Mouse (Mus musculus) granulocyte monocyte progenitor cell, adult 5-6 weeks (primary cell): ENCODE measurements around the gene Stac3. TPM values are rescaled to one million over a fixed set of nuclear protein-coding genes. Genes with fewer than 3 reads are reported as not detected.

Source experiments
- ATAC-seq: replicated peaks from 2 replicates; pipeline ENCODE4 v1.8.0; 2016; ENCODE audit warnings: mild to moderate bottlenecking, moderate TSS enrichment, inconsistent platforms; ENCODE audit not compliant: poor library complexity, severe bottlenecking
- total RNA-seq, 2 experiments: library from RNA; stranded (forward) in 1 of 2; stranded (reverse) in 1 of 2; fragments of 200-712, 200-1000 nt in 1 of 2; fragments of >200 nt in 1 of 2; fragmentation: Nextera tagmentation in 1 of 2; gene quantifications; 2 replicates each; pipeline ENCODE4 v1.2.3; 2014 to 2017

Gene Stac3
- total RNA-seq, 2 experiments from 2014 or later = 0.26 TPM; not detected in 1

- no peak for ATAC-seq
These were observed 46.8 kb downstream of the Stac3 start for GRCm38 (mm10) chr10:127548236-127548635.

- no peak for ATAC-seq
These were observed 48.4 kb downstream of the Stac3 start for GRCm38 (mm10) chr10:127549892-127550291.

GRCm38 (mm10) chr10:127555703-127556102, 54.2 kb downstream of the Stac3 start:
- ATAC-seq = peak; percentile 75

GRCm38 (mm10) chr10:127557397-127557796, 55.9 kb downstream of the Stac3 start:
- ATAC-seq = no peak

Other genes with a start within 250 kb of the Stac3 start
- 1.4 TPM in 1 of 2 replicates, not detected in the other for gene Kif5a, start 238.3 kb upstream of the Stac3 start, total RNA-seq (2014; fragmentation: Nextera tagmentation)
- 0.30 and 0.31 TPM in 2 replicates for gene Kif5a, start 238.3 kb upstream of the Stac3 start, total RNA-seq (2017)
- 62.3 and 72.1 TPM in 2 replicates for gene Dctn2, start 235.3 kb upstream of the Stac3 start, total RNA-seq (2014; fragmentation: Nextera tagmentation)
- 80.4 and 83.9 TPM in 2 replicates for gene Dctn2, start 235.3 kb upstream of the Stac3 start, total RNA-seq (2017)
- 53.3 and 72.1 TPM in 2 replicates for gene Mbd6, start 212.7 kb upstream of the Stac3 start, total RNA-seq (2014; fragmentation: Nextera tagmentation)
- 4.1 TPM in 2 replicates for gene Mbd6, start 212.7 kb upstream of the Stac3 start, total RNA-seq (2017)
- 63.0 and 105 TPM in 2 replicates for gene Mars, start 189.9 kb upstream of the Stac3 start, total RNA-seq (2014; fragmentation: Nextera tagmentation)
- 193 and 221 TPM in 2 replicates for gene Mars, start 189.9 kb upstream of the Stac3 start, total RNA-seq (2017)
- gene Arhgap9, start 179.7 kb upstream of the Stac3 start, total RNA-seq (2014; fragmentation: Nextera tagmentation) = 46.0 and 53.1 TPM in 2 replicates
- 34.7 and 51.8 TPM in 2 replicates for gene Arhgap9, start 179.7 kb upstream of the Stac3 start, total RNA-seq (2017)
- not detected in 2 replicates for gene Gli1, start 159.7 kb upstream of the Stac3 start, total RNA-seq (2014; fragmentation: Nextera tagmentation)
- gene Gli1, start 159.7 kb upstream of the Stac3 start, total RNA-seq (2017) = not detected in 2 replicates
- gene Inhbe, start 147.3 kb upstream of the Stac3 start, total RNA-seq (2014; fragmentation: Nextera tagmentation) = not detected in 2 replicates
- not detected in 2 replicates for gene Inhbe, start 147.3 kb upstream of the Stac3 start, total RNA-seq (2017)
- gene Inhbc, start 131.3 kb upstream of the Stac3 start, total RNA-seq (2014; fragmentation: Nextera tagmentation) = not detected in 2 replicates
- not detected in 2 replicates for gene Inhbc, start 131.3 kb upstream of the Stac3 start, total RNA-seq (2017)
- gene R3hdm2, start 121.4 kb upstream of the Stac3 start, total RNA-seq (2014; fragmentation: Nextera tagmentation) = 50.6 and 56.7 TPM in 2 replicates
- gene R3hdm2, start 121.4 kb upstream of the Stac3 start, total RNA-seq (2017) = 25.1 and 44.5 TPM in 2 replicates
- gene Ndufa4l2, start 13.3 kb downstream of the Stac3 start, total RNA-seq (2014; fragmentation: Nextera tagmentation) = 1.2 TPM in 1 of 2 replicates, not detected in the other
- not detected in 2 replicates for gene Ndufa4l2, start 13.3 kb downstream of the Stac3 start, total RNA-seq (2017)
- gene Shmt2, start 20.8 kb downstream of the Stac3 start, total RNA-seq (2014; fragmentation: Nextera tagmentation) = 126 and 187 TPM in 2 replicates
- 102 and 103 TPM in 2 replicates for gene Shmt2, start 20.8 kb downstream of the Stac3 start, total RNA-seq (2017)
- not detected in 2 replicates for gene Nxph4, start 32.9 kb downstream of the Stac3 start, total RNA-seq (2014; fragmentation: Nextera tagmentation)
- not detected in 2 replicates for gene Nxph4, start 32.9 kb downstream of the Stac3 start, total RNA-seq (2017)
- gene Lrp1, start 119.5 kb downstream of the Stac3 start, total RNA-seq (2014; fragmentation: Nextera tagmentation) = 13.9 and 15.0 TPM in 2 replicates
- gene Lrp1, start 119.5 kb downstream of the Stac3 start, total RNA-seq (2017) = 5.7 and 18.1 TPM in 2 replicates
- 71.6 and 82.1 TPM in 2 replicates for gene Stat6, start 141.3 kb downstream of the Stac3 start, total RNA-seq (2014; fragmentation: Nextera tagmentation)
- gene Stat6, start 141.3 kb downstream of the Stac3 start, total RNA-seq (2017) = 46.0 and 67.5 TPM in 2 replicates
- gene Nemp1, start 165.2 kb downstream of the Stac3 start, total RNA-seq (2014; fragmentation: Nextera tagmentation) = 14.7 and 18.9 TPM in 2 replicates
- 21.7 TPM in 2 replicates for gene Nemp1, start 165.2 kb downstream of the Stac3 start, total RNA-seq (2017)
- gene Nab2, start 166.9 kb downstream of the Stac3 start, total RNA-seq (2014; fragmentation: Nextera tagmentation) = 7.3 and 11.4 TPM in 2 replicates
- 2.6 and 4.7 TPM in 2 replicates for gene Nab2, start 166.9 kb downstream of the Stac3 start, total RNA-seq (2017)
- gene Myo1a, start 203.5 kb downstream of the Stac3 start, total RNA-seq (2014; fragmentation: Nextera tagmentation) = not detected in 2 replicates
- not detected in 2 replicates for gene Myo1a, start 203.5 kb downstream of the Stac3 start, total RNA-seq (2017)
- not detected in 2 replicates for gene Tac2, start 222.8 kb downstream of the Stac3 start, total RNA-seq (2014; fragmentation: Nextera tagmentation)
- not detected in 2 replicates for gene Tac2, start 222.8 kb downstream of the Stac3 start, total RNA-seq (2017)
- 6.7 and 7.2 TPM in 2 replicates for gene Zbtb39, start 237.9 kb downstream of the Stac3 start, total RNA-seq (2014; fragmentation: Nextera tagmentation)
- gene Zbtb39, start 237.9 kb downstream of the Stac3 start, total RNA-seq (2017) = 2.6 and 3.6 TPM in 2 replicates